Mouse (Mus musculus) retina, postnatal 7 days (tissue): Measurements from ENCODE around the gene Spaca7.
"Not testable (repeated sequence)": the region's sequence is repeated elsewhere in the genome, so short reads cannot be mapped to it uniquely, and the experiment has no call there.

ENCODE experiments used
- DNase-seq: peaks from one replicate; pipeline ENCODE4 v3.0.0-alpha.2; 2012; ENCODE audit warnings: low read depth, low spot score

Gene Spaca7

DNA sequence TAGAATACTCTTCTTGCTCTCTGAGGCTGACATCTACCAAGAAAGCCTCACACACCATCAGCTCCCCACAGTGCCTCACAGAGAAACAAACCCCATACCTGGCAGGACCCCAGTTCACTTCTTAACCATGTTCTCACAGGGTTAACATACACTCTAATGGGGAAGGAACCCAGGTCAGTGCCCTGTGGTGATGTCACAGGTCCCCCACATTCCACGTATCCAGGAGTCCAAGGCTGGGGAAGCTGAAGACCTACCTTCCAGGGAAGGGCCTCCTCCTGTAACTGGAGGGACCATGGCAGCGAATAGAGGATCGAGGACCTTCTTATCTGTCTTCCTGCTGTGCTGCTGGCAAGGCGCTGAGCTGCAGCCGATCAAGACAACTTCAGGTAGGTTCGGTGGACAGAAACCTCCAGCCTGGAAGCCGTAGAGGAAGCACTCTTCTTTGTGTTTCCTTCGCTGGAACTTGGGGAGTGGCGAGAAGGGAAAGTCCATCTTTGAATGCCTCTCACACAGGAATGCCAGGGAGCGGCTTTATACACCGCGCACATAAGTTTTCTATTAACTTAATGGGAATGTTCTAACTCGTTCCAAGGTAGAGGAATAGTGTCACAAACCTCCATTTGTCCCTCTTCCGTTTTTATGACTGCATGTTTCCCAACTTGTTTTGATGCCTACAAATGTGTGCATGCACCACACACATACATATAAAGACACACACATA lies at the start of gene Spaca7:
Gene Spaca7 (plus strand): TSS at position 216 of the 721 bp plus-strand sequence.
- DNase-seq: no peak

DNA sequence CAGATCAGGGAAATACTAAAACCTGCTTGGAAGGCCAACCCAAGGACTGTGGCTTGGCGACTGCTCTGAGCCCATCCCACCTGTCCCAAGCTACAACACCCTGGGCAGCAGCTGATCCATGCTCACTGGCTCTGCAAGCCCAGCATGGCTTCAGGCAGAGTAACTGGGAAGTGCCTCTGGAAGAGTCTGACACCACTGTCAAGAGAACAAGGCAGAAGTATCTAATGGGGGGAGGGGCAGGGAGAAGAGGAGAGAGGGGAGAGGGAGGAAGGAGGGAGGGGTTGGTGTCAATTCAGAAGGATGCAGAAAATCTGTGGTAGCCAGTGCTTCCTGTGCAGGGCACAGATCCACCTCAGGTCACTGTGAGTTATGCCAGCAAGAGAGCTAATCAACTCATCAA lies 48.5 kb upstream of the Spaca7 start:
- DNase-seq: no peak

DNA sequence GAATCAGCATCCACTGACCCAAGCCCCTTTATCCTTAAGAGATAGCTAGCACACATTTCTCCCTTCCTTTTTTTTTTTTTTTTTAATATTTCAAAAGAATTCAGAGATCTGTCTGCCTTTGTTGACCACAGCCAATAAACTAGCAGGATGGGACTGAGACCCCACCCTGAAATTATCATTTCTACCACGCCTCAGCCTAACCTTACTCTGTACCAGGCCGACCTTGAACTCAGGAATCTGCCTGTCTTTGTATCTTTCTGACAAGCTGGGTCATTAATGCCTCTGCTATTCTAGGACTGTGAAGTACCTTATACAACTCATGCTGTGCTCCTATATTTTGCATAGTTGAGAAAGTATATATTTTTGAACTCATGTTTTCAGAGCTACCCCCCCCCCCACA lies 44.2 kb upstream of the Spaca7 start:
- no peak for DNase-seq

- no peak for DNase-seq
Observed at GRCm38 (mm10) chr8:12535617-12536016, 37.2 kb upstream of the Spaca7 start.

DNA sequence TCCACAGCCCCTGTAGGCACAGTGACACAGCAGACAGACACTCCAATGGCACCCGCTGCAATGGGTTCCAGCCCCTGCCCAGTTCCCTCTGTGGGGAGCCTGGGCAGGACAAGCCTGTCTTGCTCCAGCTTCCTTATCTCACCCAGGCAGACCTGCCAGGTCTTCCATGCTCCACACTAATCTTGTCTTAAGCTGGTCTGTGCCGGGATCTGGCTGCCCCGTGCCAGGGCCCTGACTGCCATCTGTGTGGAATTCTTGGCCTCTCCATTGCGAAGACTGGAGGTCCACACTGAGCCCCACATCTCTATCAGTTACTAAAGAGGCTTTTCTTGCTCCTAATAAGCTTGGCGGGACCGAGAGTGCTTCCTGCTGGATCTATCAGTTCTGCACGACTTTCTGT lies 36.5 kb upstream of the Spaca7 start:
- DNase-seq: peak; percentile 16

GRCm38 (mm10) chr8:12545236-12545635 lies 27.6 kb upstream of the Spaca7 start:
- no peak for DNase-seq

GRCm38 (mm10) chr8:12545671-12546070 lies 27.2 kb upstream of the Spaca7 start:
- no peak for DNase-seq

DNA sequence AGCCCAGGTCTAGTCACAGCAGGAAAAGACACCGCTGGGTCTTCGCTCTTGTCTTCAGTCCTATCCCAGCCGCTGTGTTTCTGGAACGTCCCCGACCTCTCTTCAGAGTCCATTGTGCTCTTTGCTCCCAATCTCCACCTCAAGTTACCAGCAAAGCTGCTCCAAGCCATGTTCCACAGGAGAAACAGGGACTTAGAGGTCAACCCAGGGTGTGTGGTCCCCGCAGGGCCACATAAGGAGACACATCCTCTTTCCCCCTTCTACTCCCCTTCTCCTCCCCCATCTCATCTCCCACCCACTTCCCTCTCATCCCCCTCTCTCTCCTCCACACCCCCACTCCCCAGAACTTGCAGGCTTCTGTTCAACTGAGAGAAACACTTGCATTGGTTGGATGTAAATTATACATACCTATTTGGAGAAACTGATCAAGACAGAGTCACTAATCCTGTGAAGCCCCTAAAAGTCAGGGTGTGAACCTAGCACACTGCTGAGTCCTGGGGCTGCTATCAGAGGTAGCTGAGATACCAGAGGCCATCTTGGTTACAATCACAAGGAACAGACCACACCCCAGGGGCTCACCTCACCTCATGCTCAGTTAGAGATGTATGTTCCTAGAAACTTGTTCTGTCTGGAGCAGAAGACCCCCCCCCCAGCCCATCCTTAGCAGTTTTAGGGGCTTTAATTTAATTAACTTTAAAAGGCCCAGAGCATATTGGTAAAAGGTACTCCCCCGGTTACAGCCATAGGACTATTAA lies 25.2 kb upstream of the Spaca7 start:
- no peak for DNase-seq

DNA sequence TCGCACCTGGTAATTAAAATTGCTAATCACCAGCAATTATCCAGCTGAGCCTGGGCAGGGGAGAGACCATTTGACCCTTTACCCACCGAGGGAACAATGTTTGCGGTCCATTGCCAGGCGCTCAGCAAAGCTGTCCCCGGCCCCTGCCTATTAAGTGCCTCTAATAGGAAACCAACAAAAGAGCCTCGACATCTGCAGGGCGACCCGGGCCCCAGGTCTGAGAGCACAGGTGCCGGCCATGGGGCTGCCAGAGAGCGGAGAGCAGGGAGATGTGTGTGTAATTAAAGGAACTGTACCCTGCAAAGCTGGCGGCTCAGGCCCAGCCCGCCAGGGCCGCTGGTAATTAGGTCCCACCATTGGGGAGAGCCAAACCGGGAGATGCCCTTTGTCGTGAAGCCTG lies 24.6 kb upstream of the Spaca7 start:
- no peak for DNase-seq

- no peak for DNase-seq
Observed at GRCm38 (mm10) chr8:12548680-12549079, 24.1 kb upstream of the Spaca7 start.

DNA sequence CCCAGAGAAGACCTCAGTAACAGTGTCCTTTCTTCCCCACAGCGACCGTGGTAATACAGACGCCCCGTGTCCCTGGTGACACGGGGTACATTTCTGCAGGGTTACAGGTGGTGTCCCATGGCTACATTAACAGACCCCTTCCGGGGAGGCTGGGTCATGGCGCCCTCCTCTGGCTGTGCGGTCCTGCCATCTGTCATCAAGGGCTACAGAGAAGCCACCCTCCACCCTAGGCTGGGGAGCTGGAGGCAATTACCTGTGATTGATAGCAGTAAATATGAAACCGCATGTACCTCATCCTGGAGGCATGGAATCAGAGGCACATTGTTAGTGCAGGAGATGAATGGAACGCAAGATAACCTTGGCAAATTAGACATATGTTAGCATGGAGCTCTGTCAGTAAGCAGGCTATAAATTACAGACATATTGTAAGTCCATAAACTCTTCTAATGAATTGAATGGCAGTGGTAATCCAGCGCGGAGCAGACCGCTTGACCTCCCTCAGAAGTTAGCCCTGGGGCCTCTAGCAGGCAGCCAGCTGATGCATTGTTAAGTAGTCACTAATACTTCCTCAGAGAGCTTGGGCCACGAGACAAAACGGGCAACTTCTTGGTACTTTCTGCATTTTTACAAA lies 17.2 kb upstream of the Spaca7 start:
- no peak for DNase-seq

DNA sequence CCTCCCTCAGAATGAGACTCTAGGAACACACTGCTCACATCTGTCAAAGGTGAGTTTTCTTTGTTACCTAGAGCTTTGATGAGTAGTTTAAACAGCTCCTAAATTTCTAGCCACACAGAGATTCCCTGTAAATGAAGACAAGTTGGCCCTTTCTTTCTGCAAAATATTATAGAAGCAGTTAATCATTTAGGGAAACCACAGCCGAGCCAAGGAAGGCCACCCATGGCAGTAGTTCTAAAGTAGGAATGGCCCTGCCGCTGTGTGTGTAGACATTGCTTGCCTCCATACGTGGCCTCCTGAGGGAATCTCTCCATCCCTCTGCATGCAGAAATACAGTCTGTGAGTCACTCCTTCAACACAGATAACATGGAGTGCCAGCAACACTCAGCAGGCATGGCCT lies 14.0 kb upstream of the Spaca7 start:
- DNase-seq: no peak

DNA sequence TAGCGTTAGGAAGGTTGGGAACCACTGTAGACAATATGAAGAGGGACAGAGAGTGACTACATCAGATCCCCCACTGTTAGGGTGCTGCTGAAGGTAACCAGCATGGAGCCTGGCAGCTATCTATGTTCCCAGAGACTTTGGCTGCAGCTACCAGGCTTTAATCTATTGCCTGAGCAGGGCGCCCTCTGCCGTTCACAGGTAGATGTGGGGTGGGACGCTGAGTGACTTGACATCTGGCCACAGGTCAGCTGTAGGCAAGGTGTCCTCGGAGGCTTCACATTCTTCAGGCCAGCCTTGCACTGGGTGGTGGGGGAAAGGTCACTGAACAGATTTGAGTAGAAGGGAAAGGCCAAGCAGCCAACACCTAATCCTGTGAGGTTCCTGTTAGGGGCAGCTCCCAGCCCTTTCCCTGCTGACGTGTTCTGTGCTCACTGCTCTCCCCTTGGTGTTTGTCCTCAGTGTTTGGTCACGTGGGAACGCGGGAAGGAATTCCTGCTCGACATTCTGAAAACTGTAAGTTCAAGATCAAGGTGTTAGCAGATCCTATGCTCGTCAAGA lies 11.3 kb upstream of the Spaca7 start:
- peak; percentile 56 for DNase-seq

- peak; percentile 29 for DNase-seq
Observed at GRCm38 (mm10) chr8:12564307-12564706, 8.5 kb upstream of the Spaca7 start.

GRCm38 (mm10) chr8:12565488-12565887 lies 7.3 kb upstream of the Spaca7 start:
- DNase-seq: no peak

- no peak for DNase-seq
Observed at GRCm38 (mm10) chr8:12566509-12566908, 6.3 kb upstream of the Spaca7 start.

DNA sequence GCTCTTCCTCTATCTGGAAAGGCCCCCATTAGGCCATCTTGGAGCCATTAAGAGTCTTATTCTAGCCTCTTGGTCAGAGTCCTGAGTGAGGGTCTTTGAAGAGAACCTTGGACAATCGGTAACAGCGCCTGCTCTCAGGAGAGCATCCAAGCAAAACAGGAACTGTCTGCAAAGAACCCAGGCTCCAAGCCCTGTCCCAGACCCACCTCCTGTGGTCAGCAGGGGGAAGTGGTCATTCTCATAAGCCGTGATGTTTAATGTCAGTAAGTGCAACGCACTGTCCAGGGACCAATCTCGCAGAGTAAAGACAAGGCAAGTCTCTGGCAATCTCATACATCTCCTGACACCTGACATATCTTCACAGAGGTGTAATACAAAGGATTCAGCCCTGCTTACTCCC lies 3.2 kb downstream of the Spaca7 start:
- DNase-seq: no peak

GRCm38 (mm10) chr8:12576739-12577138 lies 3.9 kb downstream of the Spaca7 start:
- no peak for DNase-seq

DNA sequence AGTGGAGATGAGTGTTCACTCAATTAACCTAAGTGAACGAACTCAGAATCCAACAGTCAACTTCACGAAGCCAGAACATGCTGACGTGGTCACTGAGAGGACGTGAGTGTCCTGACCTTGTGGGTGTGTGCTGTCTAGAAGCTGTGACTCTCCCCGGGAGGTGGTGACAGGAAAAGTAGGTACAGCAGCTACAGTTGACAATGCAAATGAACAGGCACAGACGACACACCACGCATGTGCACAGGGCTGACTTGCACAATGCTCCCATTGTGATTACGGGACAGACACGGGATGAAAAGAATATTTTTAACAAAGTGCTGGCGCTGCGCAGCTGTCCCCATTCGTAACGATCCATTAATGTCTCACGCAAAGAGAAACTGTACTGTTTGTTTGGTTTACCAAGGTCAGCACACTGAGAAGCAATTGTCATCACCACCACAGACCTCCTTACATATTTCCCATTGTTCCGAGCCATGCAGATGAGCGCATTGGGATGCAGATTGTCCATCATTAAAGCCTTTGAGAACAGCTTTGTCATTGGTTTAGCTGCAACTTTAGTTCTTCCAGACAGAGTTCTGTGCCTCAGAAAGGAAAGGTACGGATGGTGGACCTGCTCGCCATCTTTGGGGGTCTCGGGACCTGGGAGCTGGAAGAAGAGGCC lies 6.6 kb downstream of the Spaca7 start:
- not testable (repeated sequence) for DNase-seq

DNA sequence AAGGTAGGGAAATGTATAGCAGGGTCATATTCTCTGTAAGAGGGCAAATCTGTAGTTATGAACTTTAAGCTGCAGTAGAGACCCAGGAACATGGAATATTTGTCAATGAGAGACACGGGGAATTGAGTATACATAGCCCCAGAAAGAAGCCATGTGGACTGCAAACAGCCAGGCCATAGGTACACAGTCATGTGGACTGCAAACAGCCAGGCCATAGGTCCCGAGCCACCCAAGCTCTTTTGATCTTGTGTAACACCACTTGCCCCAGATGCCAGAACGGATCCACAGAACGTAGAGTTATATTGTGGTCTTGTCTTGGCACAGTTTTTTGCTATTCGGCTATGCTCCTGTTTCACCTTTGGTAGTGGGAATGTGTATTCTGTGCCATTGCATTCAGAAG lies 11.0 kb downstream of the Spaca7 start:
- DNase-seq: no peak

DNA sequence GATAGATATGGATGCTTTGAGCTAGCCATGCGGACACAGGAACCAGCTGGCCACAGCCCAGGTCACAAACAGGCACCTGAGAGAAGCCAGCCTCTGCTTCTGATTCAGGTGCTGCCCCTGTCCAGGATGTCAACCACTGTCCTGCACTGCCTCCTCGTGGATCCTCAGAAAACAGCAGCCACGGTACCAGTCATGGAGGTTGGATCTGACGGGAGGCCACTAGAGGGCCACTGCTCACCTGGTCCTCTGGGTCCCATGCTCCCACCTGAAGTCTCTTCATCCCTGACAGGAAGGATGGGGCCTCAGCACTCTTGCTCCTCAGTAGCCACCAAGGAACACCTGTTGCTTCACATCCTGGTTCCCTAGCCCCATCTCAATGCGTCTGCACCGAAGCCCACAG lies 34.4 kb downstream of the Spaca7 start:
- peak; percentile 67 for DNase-seq

DNA sequence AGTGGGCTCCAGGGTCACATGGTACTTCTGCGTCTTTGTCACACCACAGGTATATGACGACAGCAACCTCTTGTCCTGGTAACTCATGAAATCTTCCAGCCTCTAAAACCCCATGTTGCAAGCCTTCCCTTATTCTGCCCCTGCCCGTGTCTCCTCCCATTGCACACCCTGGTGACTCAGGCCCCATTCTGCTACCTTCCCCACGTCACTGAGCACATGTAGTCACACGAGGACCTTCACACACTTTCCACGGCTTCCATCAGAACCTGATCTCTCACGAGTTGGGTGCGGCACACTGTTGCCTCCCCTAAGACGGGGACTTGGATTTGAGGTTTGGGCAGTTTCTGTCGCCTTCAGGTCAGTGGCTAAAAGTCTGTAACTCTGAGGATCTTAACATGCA lies 36.0 kb downstream of the Spaca7 start:
- DNase-seq: no peak
